Mouse (Mus musculus) testis, adult 2 months (tissue): ENCODE results near the gene Gbx1.

Experiments used
- CTCF ChIP-seq: fragments of 200-500 bp; IDR thresholded peaks from 2 replicates; pipeline ENCODE4 v1.5.1; 2012; ENCODE audit warnings: low read depth, mild to moderate bottlenecking, inconsistent platforms, low read length, moderate library complexity; ENCODE audit not compliant: control insufficient read depth, insufficient read depth, insufficient replicate concordance
- POLR2A ChIP-seq: fragments of 200-500 bp; IDR thresholded peaks from 2 replicates; pipeline ENCODE4 v1.6.1; 2012; ENCODE audit warnings: low read depth, mild to moderate bottlenecking, inconsistent platforms, low read length, moderate library complexity; ENCODE audit not compliant: control insufficient read depth

- TF ChIP-seq CTCF (no peak), POLR2A (no peak)
Observed at GRCm38 (mm10) chr5:24533391-24533790, 6.4 kb upstream of the Gbx1 start.
